Comparison of ENCODE assay signal across 14 mouse cellular contexts in the genomic region with DNA sequence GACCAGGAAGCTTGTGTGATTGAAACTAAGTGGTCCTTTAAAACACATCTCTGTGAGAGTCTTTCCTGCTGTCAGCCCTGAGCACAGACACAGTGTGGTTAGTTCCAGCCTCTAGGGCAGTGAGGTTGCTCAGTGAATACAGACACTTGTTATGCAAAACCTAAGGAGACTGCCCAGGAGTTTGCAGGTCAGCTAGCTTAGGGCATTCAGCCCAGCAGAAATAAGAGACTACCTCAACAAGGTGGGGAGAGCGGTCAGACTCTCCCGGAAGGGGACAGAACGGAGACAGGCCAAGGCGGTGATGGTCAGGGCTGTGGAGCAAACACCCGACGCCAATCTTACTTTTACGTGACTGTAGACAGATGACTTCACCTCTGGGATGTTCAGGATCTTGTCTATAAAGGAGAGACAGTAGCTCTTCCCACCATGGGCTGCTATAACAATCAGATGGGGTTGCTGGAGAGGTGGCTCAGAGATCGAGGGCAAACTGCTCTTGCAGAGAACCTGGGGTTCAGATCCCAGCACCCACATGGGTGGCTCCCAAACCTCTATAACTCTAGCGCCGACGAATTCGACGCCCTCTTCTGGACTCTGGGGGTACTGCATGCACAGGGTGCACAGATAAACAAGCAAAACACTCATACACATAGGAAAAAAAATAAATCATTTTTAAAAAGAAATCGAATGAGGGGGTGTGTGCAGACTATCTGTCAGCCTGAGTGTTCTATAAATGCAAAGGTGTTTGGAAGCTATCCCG. TPM values are rescaled to one million over a fixed set of nuclear protein-coding genes. Genes with fewer than 3 reads are reported as not detected.
DNase-seq lines count a peak whose midpoint lies in the region; ATAC-seq and TF ChIP-seq lines count a peak whose summit lies in the region.
"Had no signal": no experiment of that assay in that cellular context is flagged by ENCODE, and none has a peak within 500 bp of the region (broad histone marks: within the 10 kb centered on the region; RNA-seq: fewer than 3 reads in every experiment).

No protein-coding gene starts in this region.

- peak overlapping the region; percentile 88 for H3K27ac ChIP-seq in heart, embryonic 12.5 days (ENCODE audit: poor library complexity, severe bottlenecking)
- H3K27ac ChIP-seq in liver, embryonic 14.5 days = no peak overlapping the region
- H3K27ac ChIP-seq in liver, embryonic 11.5 days (ENCODE audit: low read depth, low read length) = no peak overlapping the region
- peak overlapping the region; percentile 82; the same call in 1 of the 2 replicates for H3K27ac ChIP-seq in bone marrow macrophage, adult 2 months (ENCODE audit: insufficient read depth, low read depth, low read length)
- no peak overlapping the region for H3K27ac ChIP-seq in midbrain, embryonic 11.5 days (ENCODE audit: low read depth, low read length)

- no peak for DNase-seq in heart, adult 8-10 months (ENCODE audit: low spot score)
- no peak for DNase-seq in liver, embryonic 14.5 days (ENCODE audit: low read depth in 3 of 3, low spot score in 3 of 3)
- DNase-seq in liver, embryonic 11.5 days (ENCODE audit: low spot score) = no peak
- no peak for DNase-seq in right cerebral cortex, adult 18-20 months
- no peak for DNase-seq in midbrain, embryonic 11.5 days (ENCODE audit: low spot score, missing footprints)
- DNase-seq: adrenal gland, postnatal 10 days; cerebellum, adult 18-20 months; heart, postnatal 10 days had no signal

- no peaks in the 10 kb centered on the region for H3K9me3 ChIP-seq in heart, embryonic 12.5 days (replicated peaks)
- no peaks in the 10 kb centered on the region for H3K9me3 ChIP-seq in liver, embryonic 14.5 days (ENCODE audit: control insufficient read depth, low read length)
- H3K9me3 ChIP-seq in liver, embryonic 11.5 days (ENCODE audit: control insufficient read depth, low read length) = no peaks in the 10 kb centered on the region
- H3K9me3 ChIP-seq in E14TG2a.4 (ENCODE audit: low read length) = no peaks in the 10 kb centered on the region
- no peaks in the 10 kb centered on the region for H3K9me3 ChIP-seq in midbrain, embryonic 11.5 days (ENCODE audit: control insufficient read depth, low read length)
- H3K9me3 ChIP-seq: embryonic facial prominence, embryonic 12.5 days had no signal

- WGBS in heart, embryonic 12.5 days = 72% methylated on average over 15 of the region's 15 CpGs
- WGBS in liver, embryonic 14.5 days (ENCODE audit: insufficient replicate concordance) = 69% methylated on average over 15 of the region's 15 CpGs
- 78% methylated on average over 15 of the region's 15 CpGs for WGBS in liver, embryonic 11.5 days
- 67% methylated on average over 15 of the region's 15 CpGs for WGBS in midbrain, embryonic 11.5 days

- H3K27me3 ChIP-seq in heart, embryonic 12.5 days (replicated peaks) = no peaks in the 10 kb centered on the region
- H3K27me3 ChIP-seq in liver, embryonic 14.5 days (ENCODE audit: control insufficient read depth, insufficient read depth, low read length) = no peaks in the 10 kb centered on the region
- H3K27me3 ChIP-seq in liver, embryonic 11.5 days (replicated peaks; ENCODE audit: control insufficient read depth, insufficient read depth, low read length) = no peaks in the 10 kb centered on the region
- no peaks in the 10 kb centered on the region; the same call in 1 of the 2 replicates for H3K27me3 ChIP-seq in E14TG2a.4 (ENCODE audit: insufficient read depth, low read length)
- H3K27me3 ChIP-seq in midbrain, embryonic 11.5 days (ENCODE audit: control insufficient read depth, insufficient read depth, low read length) = no peaks in the 10 kb centered on the region
- H3K27me3 ChIP-seq: embryonic facial prominence, embryonic 12.5 days had no signal

- no peak overlapping the region for H3K4me2 ChIP-seq in heart, embryonic 12.5 days
- no peak overlapping the region for H3K4me2 ChIP-seq in liver, embryonic 14.5 days (ENCODE audit: low read depth)
- H3K4me2 ChIP-seq in liver, embryonic 11.5 days = no peak overlapping the region
- H3K4me2 ChIP-seq in midbrain, embryonic 11.5 days = no peak overlapping the region
- H3K4me2 ChIP-seq: embryonic facial prominence, embryonic 12.5 days had no signal

- no peak overlapping the region for H3K4me3 ChIP-seq in heart, embryonic 12.5 days
- H3K4me3 ChIP-seq in liver, embryonic 14.5 days (ENCODE audit: insufficient read depth in 1 of 2, low read depth in 2 of 2, low read length in 2 of 2) = no peak overlapping the region
- H3K4me3 ChIP-seq in liver, embryonic 11.5 days (ENCODE audit: low read depth, low read length) = no peak overlapping the region
- peak overlapping the region; percentile 45 for H3K4me3 ChIP-seq in E14TG2a.4 (replicated peaks; ENCODE audit: low read length)
- no peak overlapping the region for H3K4me3 ChIP-seq in bone marrow macrophage, adult 2 months (ENCODE audit: insufficient read depth, low read length)
- no peak overlapping the region for H3K4me3 ChIP-seq in midbrain, embryonic 11.5 days (ENCODE audit: low read depth, low read length)
- H3K4me3 ChIP-seq: embryonic facial prominence, embryonic 12.5 days had no signal

- no peak for TF ChIP-seq EP300 in liver, embryonic 14.5 days (IDR thresholded peaks at IDR 0.05; ENCODE audit: low read depth)

- H3K9ac ChIP-seq in heart, embryonic 12.5 days = 0 out of 2 replicates have a peak overlapping the region, but pooled peaks have one; percentile 39
- H3K9ac ChIP-seq in liver, embryonic 14.5 days (replicated peaks) = no peak overlapping the region
- H3K9ac ChIP-seq in liver, embryonic 11.5 days (ENCODE audit: low read depth, low read length) = no peak overlapping the region
- no peak overlapping the region for H3K9ac ChIP-seq in midbrain, embryonic 11.5 days (ENCODE audit: low read length)
- H3K9ac ChIP-seq: embryonic facial prominence, embryonic 12.5 days had no signal

- no peak for TF ChIP-seq POLR2A in bone marrow macrophage, adult 2 months (IDR thresholded peaks at IDR 0.05; ENCODE audit: borderline replicate concordance, low read depth, low read length)

- TF ChIP-seq CTCF in liver, embryonic 14.5 days (IDR thresholded peaks at IDR 0.05; ENCODE audit: low read depth) = peak; percentile 61
- peak; percentile 98 for TF ChIP-seq CTCF in E14TG2a.4 (conservative IDR thresholded peaks at IDR 0.05; ENCODE audit: low read length)
- TF ChIP-seq CTCF in bone marrow macrophage, adult 2 months (IDR thresholded peaks at IDR 0.05; ENCODE audit: low read depth, low read length) = peak; percentile 20; the same call in 1 of the 2 replicates

- ATAC-seq in heart, embryonic 12.5 days (ENCODE audit: insufficient number of reproducible peaks, low FRiP score) = no peak
- ATAC-seq in liver, embryonic 14.5 days (ENCODE audit: insufficient read depth) = no peak
- ATAC-seq in liver, embryonic 11.5 days (replicated peaks; ENCODE audit: low FRiP score) = no peak
- ATAC-seq in midbrain, embryonic 11.5 days (ENCODE audit: low FRiP score) = no peak
- ATAC-seq: forebrain, embryonic 14.5 days; midbrain, embryonic 16.5 days had no signal

- peaks cover 96% of the 10 kb centered on the region for H3K4me1 ChIP-seq in heart, embryonic 12.5 days (replicated peaks)
- peaks cover 0 to 7% of the 10 kb centered on the region in 2 experiments; a peak in 1 of 4 replicates for H3K4me1 ChIP-seq in liver, embryonic 14.5 days (replicated peaks; ENCODE audit: control insufficient read depth in 2 of 2, insufficient read depth in 2 of 2, low read length in 1 of 2)
- H3K4me1 ChIP-seq in liver, embryonic 11.5 days (replicated peaks; ENCODE audit: control insufficient read depth, insufficient read depth, low read length) = peaks cover 11% of the 10 kb centered on the region
- H3K4me1 ChIP-seq in E14TG2a.4 (replicated peaks; ENCODE audit: low read depth, low read length) = peaks cover 22% of the 10 kb centered on the region
- H3K4me1 ChIP-seq in bone marrow macrophage, adult 2 months (ENCODE audit: control insufficient read depth, insufficient read depth, low read length) = peaks cover 74% of the 10 kb centered on the region
- H3K4me1 ChIP-seq in midbrain, embryonic 11.5 days (ENCODE audit: control insufficient read depth, insufficient read depth, low read length) = no peaks in the 10 kb centered on the region

- peaks cover 31% of the 10 kb centered on the region for H3K36me3 ChIP-seq in heart, embryonic 12.5 days
- no peaks in the 10 kb centered on the region for H3K36me3 ChIP-seq in liver, embryonic 14.5 days (replicated peaks; ENCODE audit: control insufficient read depth, insufficient read depth, low read depth)
- no peaks in the 10 kb centered on the region; the same call in 1 of the 2 replicates for H3K36me3 ChIP-seq in liver, embryonic 11.5 days (ENCODE audit: control insufficient read depth, insufficient read depth, low read length)
- no peaks in the 10 kb centered on the region for H3K36me3 ChIP-seq in E14TG2a.4 (ENCODE audit: insufficient read depth, low read length)
- H3K36me3 ChIP-seq in midbrain, embryonic 11.5 days (ENCODE audit: control insufficient read depth, insufficient read depth, low read length) = no peaks in the 10 kb centered on the region
- H3K36me3 ChIP-seq: embryonic facial prominence, embryonic 12.5 days had no signal

RNA-seq across cellular contexts. Expression of gene Rcsd1, which starts 30.5 kb away (rescaled TPM):
- polyA plus RNA-seq in heart, embryonic 12.5 days (2016; fragmentation: Nextera tagmentation; extraction: Ambion mirVana) = 113 and 122 TPM in 2 replicates
- 10 to 100 TPM; 64.0 to 99.3 (median 73.2) TPM for total RNA-seq in heart, adult 8-10 months (2022)
- 3.5 and 4.8 TPM in 2 replicates for polyA plus RNA-seq in liver, embryonic 14.5 days (2012; rRNA removed)
- polyA plus RNA-seq in liver, embryonic 14.5 days (2014; fragmentation: Nextera tagmentation; extraction: Ambion mirVana) = 2.4 and 3.4 TPM in 2 replicates
- polyA plus RNA-seq in liver, embryonic 11.5 days (2014; fragmentation: Nextera tagmentation; extraction: Ambion mirVana) = 13.3 and 17.8 TPM in 2 replicates
- 59.7 and 60.3 TPM in 2 replicates for polyA plus RNA-seq in bone marrow macrophage, adult 2 months (2012; ENCODE audit: insufficient read depth, insufficient read length, missing spikeins)
- 5.9 and 6.6 TPM in 2 replicates for polyA plus RNA-seq in midbrain, embryonic 11.5 days (2014; fragmentation: Nextera tagmentation; extraction: Ambion mirVana)

RNA-seq across cellular contexts. Expression of gene Mpzl1, which starts 44.7 kb away (rescaled TPM):
- polyA plus RNA-seq in heart, embryonic 12.5 days (2016; fragmentation: Nextera tagmentation; extraction: Ambion mirVana) = 126 and 135 TPM in 2 replicates
- 10 to 100 TPM; 12.3 to 13.6 (median 12.4) TPM for total RNA-seq in heart, adult 8-10 months (2022)
- polyA plus RNA-seq in liver, embryonic 14.5 days (2012; rRNA removed) = 18.1 and 19.4 TPM in 2 replicates
- polyA plus RNA-seq in liver, embryonic 14.5 days (2014; fragmentation: Nextera tagmentation; extraction: Ambion mirVana) = 24.6 and 25.1 TPM in 2 replicates
- polyA plus RNA-seq in liver, embryonic 11.5 days (2014; fragmentation: Nextera tagmentation; extraction: Ambion mirVana) = 85.7 and 89.5 TPM in 2 replicates
- polyA plus RNA-seq in bone marrow macrophage, adult 2 months (2012; ENCODE audit: insufficient read depth, insufficient read length, missing spikeins) = 2.8 and 5.4 TPM in 2 replicates
- polyA plus RNA-seq in midbrain, embryonic 11.5 days (2014; fragmentation: Nextera tagmentation; extraction: Ambion mirVana) = 141 and 144 TPM in 2 replicates

Comparison
In these comparisons a context has a peak if more than half of its experiments do, and no peak if none do; other contexts are left out.
1. H3K27ac ChIP-seq: peak in heart, embryonic 12.5 days (single experiment) and bone marrow macrophage, adult 2 months (single experiment); none in liver, embryonic 14.5 days (single experiment), liver, embryonic 11.5 days (single experiment) and midbrain, embryonic 11.5 days (single experiment).
2. CTCF ChIP-seq: peak in every context shown above with its lines; median percentile 98 in E14TG2a.4; 61 in liver, embryonic 14.5 days; 20 in bone marrow macrophage, adult 2 months.